Mouse (Mus musculus) heart, adult 18-20 months (tissue): Measurements from ENCODE around the gene Zbtb46. TPM values are rescaled to one million over a fixed set of nuclear protein-coding genes. Genes with fewer than 3 reads are reported as not detected.

ENCODE experiments used
- DNase-seq, 2 experiments: peaks; one replicate each; pipeline ENCODE4 v3.0.0; 2021 to 2022; ENCODE audit warnings: mixed read lengths in 1 of 2
- total RNA-seq, 2 experiments: library from RNA; stranded (reverse); gene quantifications; 2 replicates each; pipeline ENCODE4 v1.2.3; 2021

Zbtb46 gene
- total RNA-seq, 2 experiments from 2014 or later = 9.4 to 11.2 TPM

- no peak for DNase-seq
Observed at GRCm38 (mm10) chr2:181409643-181410042, 49.6 kb downstream of the Zbtb46 start.

DNA sequence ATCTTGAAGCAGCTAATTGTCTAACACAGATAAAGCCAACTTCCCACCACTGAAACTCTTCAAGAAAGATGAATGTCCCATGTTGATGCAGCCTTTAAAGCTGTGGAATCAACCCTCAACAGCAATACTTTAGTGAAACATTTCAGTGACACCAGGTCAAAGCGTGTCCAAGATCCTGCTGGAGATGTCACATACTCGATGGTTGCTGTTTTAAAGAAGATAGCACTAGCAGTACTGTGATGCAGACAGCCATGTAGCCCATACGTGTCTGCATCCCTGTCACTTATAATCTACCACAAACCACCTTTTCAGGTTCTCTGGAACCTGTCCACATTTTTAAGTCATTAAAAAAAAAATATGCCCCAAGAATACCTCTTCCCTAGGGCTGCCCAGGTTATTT lies 55.5 kb downstream of the Zbtb46 start:
- DNase-seq = no peak

DNA sequence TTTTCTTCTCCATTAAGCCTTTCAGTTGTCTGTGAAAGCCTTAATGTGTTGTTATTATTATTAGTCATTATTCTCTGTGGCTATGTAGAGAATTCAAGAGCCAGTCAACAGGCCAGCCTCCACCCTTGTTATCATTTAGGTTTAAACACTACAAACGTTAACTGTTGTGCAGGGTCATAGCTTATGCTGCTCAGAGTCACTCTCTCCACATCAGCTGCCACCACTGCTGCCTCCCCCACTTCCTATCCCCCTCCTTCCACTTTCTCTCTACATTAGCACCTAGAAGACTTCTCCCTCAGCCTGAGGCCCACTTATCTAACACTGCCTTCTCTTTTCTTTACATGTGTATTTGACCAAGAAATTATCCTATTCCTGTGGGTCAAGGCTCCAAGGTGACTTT lies 57.7 kb downstream of the Zbtb46 start:
- DNase-seq = no peak

DNA sequence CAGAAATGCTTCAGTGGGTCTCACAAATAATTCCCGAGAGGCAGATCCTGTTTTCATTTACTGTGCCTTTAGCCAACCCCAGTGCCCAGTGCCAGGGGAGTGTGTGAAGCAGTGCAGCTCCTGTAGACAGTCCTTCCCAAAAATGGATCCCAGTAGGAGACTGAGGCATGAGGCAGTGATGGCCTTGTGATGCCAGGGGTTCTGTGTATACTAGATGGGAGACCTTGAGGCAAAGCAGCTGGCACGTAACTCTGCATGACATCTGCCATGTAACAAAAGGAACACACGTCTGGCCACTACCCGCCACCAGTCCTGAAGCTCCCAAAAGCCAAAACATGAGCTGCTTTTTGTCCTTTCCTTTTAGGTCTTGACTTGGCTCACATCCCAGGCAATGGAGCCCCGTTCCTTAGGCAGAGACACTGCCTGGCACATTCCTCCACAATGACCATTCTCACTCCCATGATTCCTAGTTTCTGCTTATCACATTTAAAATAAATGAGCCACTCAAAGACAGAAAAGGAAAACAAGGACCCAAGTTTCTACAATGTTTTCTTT lies 61.9 kb downstream of the Zbtb46 start:
- no peak for DNase-seq

- DNase-seq = no peak
Observed at GRCm38 (mm10) chr2:181394086-181394485, 65.1 kb downstream of the Zbtb46 start.

DNA sequence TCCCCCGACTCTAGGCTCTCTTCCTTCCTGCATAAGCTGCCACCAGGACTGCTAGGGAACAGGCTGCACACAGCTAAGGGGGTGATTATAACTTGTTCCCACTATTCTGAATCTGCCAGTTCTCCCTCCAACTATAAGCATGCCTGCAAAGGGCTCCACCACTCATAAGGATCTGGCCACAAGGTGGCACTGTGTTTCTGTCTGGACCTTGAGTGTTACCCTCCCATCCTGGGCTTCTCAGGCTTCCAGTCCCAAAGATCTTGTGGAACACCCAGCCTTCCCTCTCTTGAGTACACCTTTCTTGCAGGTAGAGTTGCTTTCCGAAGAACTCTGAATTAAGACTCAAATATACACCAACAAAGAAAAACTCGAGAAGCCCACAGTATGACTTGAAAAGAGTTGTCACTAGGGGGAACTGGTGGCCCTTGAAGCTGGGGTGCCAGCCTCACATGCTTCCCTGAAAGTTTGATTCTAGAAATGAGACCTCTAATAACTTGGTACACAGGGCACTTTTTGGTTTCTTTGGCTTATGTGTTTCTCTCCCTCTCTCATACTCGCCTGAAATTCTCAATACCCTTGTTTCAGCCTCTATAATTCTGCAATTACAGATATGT lies 66.5 kb downstream of the Zbtb46 start:
- peak; percentile 85 to 93 for DNase-seq

- DNase-seq = no peak
Observed at GRCm38 (mm10) chr2:181391541-181391940, 67.7 kb downstream of the Zbtb46 start.

DNA sequence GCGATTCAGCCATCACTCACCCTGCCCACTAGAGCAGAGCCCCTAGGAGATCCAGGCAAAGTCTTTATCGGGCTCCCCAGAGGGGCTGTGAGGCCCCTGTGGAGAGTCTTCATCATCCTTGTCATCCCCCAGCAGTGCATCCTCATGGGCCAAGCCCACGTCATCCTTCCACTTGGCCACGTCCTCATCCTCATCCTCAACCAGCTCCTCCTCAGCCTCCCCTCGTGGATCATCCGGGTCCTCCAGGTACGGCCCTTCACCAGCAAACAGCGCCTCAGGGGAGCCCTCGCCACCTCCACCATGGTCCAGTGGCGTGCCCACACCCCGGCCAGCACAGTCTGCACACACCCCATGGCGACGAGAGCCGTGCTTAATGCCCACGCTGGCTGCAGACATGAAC lies 68.2 kb downstream of the Zbtb46 start:
- DNase-seq = no peak

DNA sequence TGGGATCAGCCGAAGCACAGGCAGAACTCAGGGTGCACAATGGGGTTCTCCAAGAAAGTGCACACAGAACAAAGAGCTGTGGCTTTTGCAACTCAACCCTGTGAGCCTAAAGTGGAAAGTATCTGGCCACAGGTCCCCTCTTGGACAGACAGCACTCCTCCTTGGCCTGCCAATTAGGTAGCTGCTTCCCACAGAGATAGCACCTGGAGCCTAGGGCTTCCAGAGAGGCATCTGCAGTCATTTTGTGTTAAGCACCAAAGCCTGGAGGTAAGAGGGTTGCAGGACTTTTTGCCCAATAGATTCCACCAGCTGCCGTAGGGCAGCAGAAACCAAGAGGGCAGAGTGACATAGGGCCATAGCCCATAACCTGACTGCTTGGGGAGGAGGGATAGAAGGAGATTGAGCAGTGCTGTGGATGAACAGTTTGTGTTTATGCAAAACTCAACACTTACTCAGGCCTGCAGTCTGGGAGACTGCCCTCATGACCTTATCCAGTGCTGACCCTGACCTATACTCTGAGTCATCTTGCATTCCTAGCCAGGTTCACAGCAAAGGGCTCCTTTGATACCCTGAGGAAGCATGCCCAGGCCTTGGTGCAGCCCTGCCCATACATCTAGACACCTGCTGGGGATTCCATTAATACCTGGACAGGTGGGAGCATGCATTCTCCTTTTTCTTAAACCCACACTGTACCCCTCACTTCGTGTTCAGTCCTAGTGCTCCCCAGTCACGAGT lies 68.9 kb downstream of the Zbtb46 start:
- DNase-seq = no peak

DNA sequence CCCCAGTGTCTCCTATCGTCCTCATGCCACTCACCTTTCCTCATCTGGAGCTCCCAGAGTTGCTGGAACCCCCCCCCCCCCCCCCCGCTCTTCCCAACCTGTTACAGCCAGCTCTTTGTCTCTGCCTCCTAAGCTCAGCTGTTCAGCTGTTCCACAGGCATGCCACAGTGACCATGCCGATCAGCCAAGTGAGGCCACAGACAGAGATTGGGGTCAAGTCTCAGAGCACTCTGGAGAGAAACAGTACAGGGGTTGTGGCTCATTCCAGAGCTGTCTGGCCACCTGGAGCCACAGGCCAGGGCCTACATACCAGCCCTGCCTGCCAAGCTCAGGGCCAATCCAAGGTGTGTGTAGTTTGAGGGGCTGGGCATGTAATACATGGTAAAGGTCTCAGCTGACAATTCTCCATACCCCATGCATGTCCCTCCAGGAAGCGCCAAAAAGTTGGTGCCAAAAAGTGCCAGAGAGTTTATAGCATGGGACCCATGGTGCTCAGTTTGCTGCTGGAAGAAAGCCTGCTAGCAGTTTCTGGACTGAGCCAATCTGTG lies 72.5 kb downstream of the Zbtb46 start:
- DNase-seq = no peak

GRCm38 (mm10) chr2:181385885-181386284 lies 73.3 kb downstream of the Zbtb46 start:
- DNase-seq = peak; percentile 65 to 79

DNA sequence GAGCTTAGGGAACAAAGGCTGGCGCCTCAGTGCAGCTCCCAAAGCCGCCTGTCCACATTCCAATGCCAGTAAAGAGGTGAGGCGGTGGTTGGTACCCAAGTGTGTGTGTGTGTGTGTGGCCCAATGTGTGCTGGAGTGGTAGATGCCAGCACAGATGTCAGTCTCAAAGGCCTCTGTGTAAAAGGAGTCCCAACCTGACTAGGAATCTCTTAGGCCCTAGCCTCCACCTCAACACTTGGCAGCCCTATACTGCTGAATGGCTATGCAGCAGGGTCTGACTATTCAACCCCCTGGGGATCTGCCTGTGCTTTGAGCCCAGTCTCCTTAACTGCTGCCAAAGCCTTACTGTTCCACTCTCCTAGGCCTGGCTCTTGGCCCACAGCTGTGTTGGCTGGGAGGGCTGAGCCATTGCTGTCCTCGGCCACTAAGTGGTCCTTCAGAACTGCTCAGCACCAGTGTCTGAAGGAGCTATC lies 74.3 kb downstream of the Zbtb46 start:
- DNase-seq = peak; percentile 79 to 85

GRCm38 (mm10) chr2:181384463-181384862 lies 74.8 kb downstream of the Zbtb46 start:
- no peak for DNase-seq

DNA sequence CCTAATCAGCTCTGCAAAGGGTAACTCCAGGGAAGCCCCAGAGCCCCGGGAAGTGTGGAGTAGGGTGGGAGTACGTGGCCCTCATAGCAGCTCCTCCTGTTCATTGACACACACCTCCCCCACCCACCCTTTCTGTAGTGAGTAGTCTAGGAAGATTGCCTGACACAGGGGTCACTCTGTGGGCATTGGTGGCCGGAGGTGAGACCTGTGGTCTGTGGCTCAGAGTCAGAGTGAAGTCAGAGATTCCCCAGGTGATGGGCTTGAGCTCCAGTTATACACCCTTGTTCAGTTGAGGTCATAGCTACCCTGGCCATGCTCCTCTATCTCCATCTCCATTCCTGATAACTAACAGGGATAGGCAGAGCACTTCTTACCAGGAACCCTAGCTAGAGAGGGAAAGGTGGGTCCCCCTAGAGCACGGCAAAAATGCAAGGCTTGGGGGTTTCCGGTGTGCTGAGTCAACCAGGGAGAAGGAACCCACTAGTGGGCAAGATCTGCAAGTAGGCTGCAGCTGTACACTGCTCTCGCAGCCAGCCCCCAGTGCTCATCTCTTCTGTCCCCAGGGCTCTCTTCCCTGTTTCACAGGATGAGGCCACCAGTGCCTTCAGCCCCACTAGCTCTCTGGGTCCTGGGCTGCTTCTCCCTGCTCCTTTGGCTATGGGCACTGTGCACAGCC lies 77.5 kb downstream of the Zbtb46 start:
- no peak for DNase-seq

GRCm38 (mm10) chr2:181381107-181381506 lies 78.1 kb downstream of the Zbtb46 start:
- no peak for DNase-seq

- DNase-seq = no peak
Observed at GRCm38 (mm10) chr2:181380251-181380650, 79.0 kb downstream of the Zbtb46 start.

GRCm38 (mm10) chr2:181379778-181380177 lies 79.4 kb downstream of the Zbtb46 start, which contains the start of gene Lime1:
Gene Lime1 (plus strand): TSS chr2:181380078.
- no peak for DNase-seq

- DNase-seq = no peak
Observed at GRCm38 (mm10) chr2:181378701-181379100, 80.5 kb downstream of the Zbtb46 start.

GRCm38 (mm10) chr2:181377230-181377629 lies 82.0 kb downstream of the Zbtb46 start:
- no peak for DNase-seq

DNA sequence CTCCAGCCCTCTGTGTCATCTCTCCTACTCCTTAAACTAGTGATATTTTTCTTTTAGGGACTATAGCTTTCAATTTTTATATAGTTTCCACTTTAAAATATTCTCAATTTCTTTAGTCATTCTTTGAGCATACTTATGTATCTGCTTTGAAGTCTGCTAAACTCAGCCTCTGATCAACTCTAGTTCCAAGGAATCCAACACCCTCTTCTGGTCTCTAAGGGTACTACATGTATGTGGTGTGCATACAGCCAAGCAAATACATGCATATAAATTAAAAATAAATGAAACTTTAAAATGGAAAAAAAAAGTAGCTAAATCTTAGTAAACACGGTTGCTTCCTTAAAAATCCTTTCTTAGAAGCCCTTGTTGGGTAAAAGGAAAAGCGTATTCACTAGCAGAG lies 83.4 kb downstream of the Zbtb46 start:
- no peak for DNase-seq

DNA sequence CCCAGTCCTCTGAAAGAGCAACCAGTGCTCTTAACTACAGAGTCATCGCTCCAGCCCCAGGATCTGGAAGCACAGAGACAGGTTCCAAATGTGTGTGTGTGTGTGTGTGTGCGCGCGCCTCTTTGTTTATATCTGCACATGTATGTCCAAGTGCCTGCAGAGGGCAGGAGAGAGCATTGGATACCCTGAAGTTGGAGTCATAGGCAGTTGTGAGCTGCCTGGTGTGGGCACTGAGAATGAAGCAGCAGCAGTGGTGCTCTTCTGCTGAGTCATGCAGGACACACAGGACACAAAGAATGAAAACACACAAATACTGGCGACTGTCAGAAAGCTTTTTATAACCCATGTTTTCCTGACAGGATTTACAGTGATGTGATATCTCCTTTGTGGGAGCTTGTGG lies 89.2 kb downstream of the Zbtb46 start:
- DNase-seq = no peak

GRCm38 (mm10) chr2:181365655-181366075 lies 93.6 kb downstream of the Zbtb46 start:
- no peak for DNase-seq
